Mouse (Mus musculus) hematopoietic stem cell, adult 5-6 weeks (primary cell): Measurements from ENCODE around the gene Farp1. TPM values are rescaled to one million over a fixed set of nuclear protein-coding genes. Genes with fewer than 3 reads are reported as not detected.

ENCODE experiments used
- ATAC-seq, 2 experiments: fragments of 125-278 bp in 1 of 2; replicated peaks in 1 of 2; 2 replicates each; pipeline ENCODE4 v1.8.0; 2016 to 2017; ENCODE audit warnings: inconsistent platforms in 2 of 2, mild to moderate bottlenecking in 2 of 2, moderate number of reproducible peaks in 2 of 2, low read depth in 1 of 2, moderate TSS enrichment in 1 of 2; ENCODE audit not compliant: low FRiP score in 2 of 2, poor library complexity in 2 of 2, severe bottlenecking in 2 of 2, insufficient read depth in 1 of 2, low TSS enrichment in 1 of 2
- total RNA-seq: library from RNA; stranded (forward); fragments of 172-1452, 232-1000 nt; gene quantifications from 2 replicates; pipeline ENCODE4 v1.2.3, GENCODE M21; 2017

Gene Farp1
- total RNA-seq, 1 experiment from 2014 or later: 0.60 TPM

GRCm38 (mm10) chr14:121047780-121048179 lies 12.8 kb downstream of the Farp1 start:
- ATAC-seq: no peak

- peak; percentile 37 to 44; a peak in 2 of 4 replicates for ATAC-seq
These were observed 16.0 kb downstream of the Farp1 start for GRCm38 (mm10) chr14:121051002-121051401.

- no peak for ATAC-seq
These were observed 18.1 kb downstream of the Farp1 start for GRCm38 (mm10) chr14:121053020-121053518.

GRCm38 (mm10) chr14:121054062-121054461 lies 19.1 kb downstream of the Farp1 start:
- no peak for ATAC-seq

GRCm38 (mm10) chr14:121057750-121058149 lies 22.8 kb downstream of the Farp1 start:
- peak; percentile 49 to 73; a peak in 3 of 4 replicates for ATAC-seq

- ATAC-seq: no peak
These were observed 23.5 kb downstream of the Farp1 start for GRCm38 (mm10) chr14:121058481-121058880.

GRCm38 (mm10) chr14:121059266-121059665 lies 24.3 kb downstream of the Farp1 start:
- no peak for ATAC-seq

- ATAC-seq: no peak
These were observed 25.5 kb downstream of the Farp1 start for GRCm38 (mm10) chr14:121060484-121060883.

- ATAC-seq: no peak
These were observed 26.7 kb downstream of the Farp1 start for GRCm38 (mm10) chr14:121061686-121062085.

- no peak for ATAC-seq
These were observed 27.5 kb downstream of the Farp1 start for GRCm38 (mm10) chr14:121062238-121063082.

- no peak for ATAC-seq
These were observed 29.7 kb downstream of the Farp1 start for GRCm38 (mm10) chr14:121064726-121065125.

GRCm38 (mm10) chr14:121073093-121073866 lies 38.3 kb downstream of the Farp1 start:
- no peak for ATAC-seq

- ATAC-seq: no peak
These were observed 39.3 kb downstream of the Farp1 start for GRCm38 (mm10) chr14:121074197-121074734.

- no peak for ATAC-seq
These were observed 45.7 kb downstream of the Farp1 start for GRCm38 (mm10) chr14:121080739-121081138.

- ATAC-seq: no peak
These were observed 47.3 kb downstream of the Farp1 start for GRCm38 (mm10) chr14:121082341-121082740.

- ATAC-seq: no peak
These were observed 47.8 kb downstream of the Farp1 start for GRCm38 (mm10) chr14:121082793-121083192.

- no peak for ATAC-seq
These were observed 48.4 kb downstream of the Farp1 start for GRCm38 (mm10) chr14:121083352-121083751.

GRCm38 (mm10) chr14:121092517-121092916 lies 57.5 kb downstream of the Farp1 start:
- no peak for ATAC-seq
